Mouse (Mus musculus): ENCODE results near the gene Flot1. TPM values are rescaled to one million over a fixed set of nuclear protein-coding genes. Genes with fewer than 3 reads are reported as not detected.

Gene Flot1
- polyA plus RNA-seq, 1 experiment from 2014 or later: 50.0 TPM

DNA sequence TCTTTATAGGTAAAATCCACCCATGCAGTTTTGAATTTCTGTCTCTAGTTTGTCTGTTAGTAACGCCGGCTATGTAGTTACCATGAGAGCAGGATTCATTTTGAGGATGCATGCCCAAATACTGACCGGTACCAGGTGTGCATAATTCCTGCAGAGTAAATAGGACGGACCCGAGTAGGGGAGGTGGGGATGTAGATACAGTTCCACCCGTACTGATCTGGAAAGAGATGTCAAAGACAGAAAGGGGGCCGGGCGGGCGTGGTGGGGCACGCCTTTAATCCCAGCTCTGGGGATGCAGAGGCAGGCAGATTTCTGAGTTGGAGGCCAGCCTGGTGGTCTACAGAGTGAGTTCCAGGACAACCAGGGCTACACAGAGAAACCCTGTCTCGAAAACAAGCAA, 19.0 kb downstream of the Flot1 start:
- peak overlapping the region; percentile 67; the same call in 1 of the 2 replicates for H3K27ac ChIP-seq (ENCODE audit: low read depth, low read length)
- DNase-seq (ENCODE audit: low spot score): no peak
- 14% methylated on average over 11 of the region's 11 CpGs for WGBS
- H3K9me3 ChIP-seq (ENCODE audit: control insufficient read depth, low read length): no peaks in the 10 kb centered on the region
- peak overlapping the region; percentile 51 for H3K4me2 ChIP-seq (replicated peaks; ENCODE audit: low read depth, low read length)
- peaks cover 8% of the 10 kb centered on the region; the same call in 1 of the 2 replicates for H3K36me3 ChIP-seq (ENCODE audit: control insufficient read depth, insufficient read depth, low read length)
- peak overlapping the region; percentile 63 for H3K4me3 ChIP-seq (ENCODE audit: low read depth, low read length)
- ATAC-seq (ENCODE audit: low FRiP score): no peak
- no peaks in the 10 kb centered on the region for H3K27me3 ChIP-seq (ENCODE audit: control insufficient read depth, insufficient read depth, low read length)
- H3K9ac ChIP-seq (ENCODE audit: low read depth, low read length): peak overlapping the region; percentile 64
- 0 out of 2 replicates have a peak, but pooled peaks cover 3% of the 10 kb centered on the region for H3K4me1 ChIP-seq (replicated peaks; ENCODE audit: control insufficient read depth, insufficient read depth, low read length)

DNA sequence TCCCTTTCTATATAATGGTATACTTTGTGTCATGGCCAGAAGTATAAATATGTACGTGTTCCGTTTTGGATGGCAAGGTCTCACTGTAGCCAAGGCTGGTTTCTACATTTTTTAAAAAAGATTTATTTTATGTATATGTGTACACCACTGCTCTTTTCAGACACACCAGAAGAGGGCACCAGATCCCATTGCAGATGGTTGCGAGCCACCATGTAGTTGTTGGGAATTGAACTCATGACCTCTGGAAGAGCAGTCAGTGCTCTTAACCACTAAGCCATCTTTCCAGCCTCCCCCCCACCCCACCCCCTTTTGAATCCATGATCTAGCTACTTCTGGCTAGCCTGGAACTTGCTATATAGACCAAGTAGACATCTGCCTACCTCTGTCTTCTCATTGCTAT, 20.5 kb downstream of the Flot1 start:
- ATAC-seq (ENCODE audit: low FRiP score) (no peak), DNase-seq (ENCODE audit: low spot score) (no peak)
- peaks cover 17% of the 10 kb centered on the region; the same call in 1 of the 2 replicates for H3K36me3 ChIP-seq (ENCODE audit: control insufficient read depth, insufficient read depth, low read length)
- H3K27me3 ChIP-seq (ENCODE audit: control insufficient read depth, insufficient read depth, low read length): no peaks in the 10 kb centered on the region
- H3K4me3 ChIP-seq (ENCODE audit: low read depth, low read length): no peak overlapping the region
- 94% methylated on average over 3 of the region's 3 CpGs for WGBS
- no peaks in the 10 kb centered on the region for H3K9me3 ChIP-seq (ENCODE audit: control insufficient read depth, low read length)
- H3K4me1 ChIP-seq (replicated peaks; ENCODE audit: control insufficient read depth, insufficient read depth, low read length): 0 out of 2 replicates have a peak, but pooled peaks cover 3% of the 10 kb centered on the region
- H3K27ac ChIP-seq (ENCODE audit: low read depth, low read length): no peak overlapping the region
- H3K9ac ChIP-seq (ENCODE audit: low read depth, low read length): no peak overlapping the region
- no peak overlapping the region for H3K4me2 ChIP-seq (replicated peaks; ENCODE audit: low read depth, low read length)

DNA sequence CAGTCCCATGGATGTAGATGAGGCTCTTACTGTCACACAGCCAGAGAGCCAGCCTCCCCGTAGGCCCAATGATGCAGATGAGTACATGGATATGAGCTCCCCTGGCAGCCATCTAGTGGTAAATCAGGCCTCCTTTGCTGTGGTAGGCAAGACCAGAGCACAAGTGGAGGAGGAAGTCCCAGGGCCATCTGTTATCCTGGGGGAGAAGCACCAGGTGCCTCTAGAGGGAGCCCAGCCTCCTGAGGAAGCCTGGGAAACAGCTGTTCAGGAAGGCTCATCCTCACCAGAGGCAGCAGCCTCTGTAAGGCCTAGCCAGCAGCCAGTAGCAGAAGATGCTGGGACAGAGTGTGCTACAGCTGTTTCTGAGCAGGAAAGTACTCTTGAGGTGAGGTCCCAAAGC, 25.1 kb downstream of the Flot1 start:
- 56% methylated on average over 1 of the region's 1 CpGs for WGBS
- no peak for DNase-seq (ENCODE audit: low spot score)
- Histone ChIP-seq H3K27ac (ENCODE audit: low read depth, low read length) (no peak overlapping the region), H3K27me3 (ENCODE audit: control insufficient read depth, insufficient read depth, low read length) (no peaks in the 10 kb centered on the region), H3K4me2 (replicated peaks; ENCODE audit: low read depth, low read length) (no peak overlapping the region), H3K4me3 (ENCODE audit: low read depth, low read length) (no peak overlapping the region), H3K9me3 (ENCODE audit: control insufficient read depth, low read length) (no peaks in the 10 kb centered on the region), H3K4me1 (replicated peaks; ENCODE audit: control insufficient read depth, insufficient read depth, low read length) (no peaks in the 10 kb centered on the region), H3K36me3 (ENCODE audit: control insufficient read depth, insufficient read depth, low read length) (peaks cover 22% of the 10 kb centered on the region; the same call in 1 of the 2 replicates), H3K9ac (ENCODE audit: low read depth, low read length) (no peak overlapping the region)
- no peak for ATAC-seq (ENCODE audit: low FRiP score)

DNA sequence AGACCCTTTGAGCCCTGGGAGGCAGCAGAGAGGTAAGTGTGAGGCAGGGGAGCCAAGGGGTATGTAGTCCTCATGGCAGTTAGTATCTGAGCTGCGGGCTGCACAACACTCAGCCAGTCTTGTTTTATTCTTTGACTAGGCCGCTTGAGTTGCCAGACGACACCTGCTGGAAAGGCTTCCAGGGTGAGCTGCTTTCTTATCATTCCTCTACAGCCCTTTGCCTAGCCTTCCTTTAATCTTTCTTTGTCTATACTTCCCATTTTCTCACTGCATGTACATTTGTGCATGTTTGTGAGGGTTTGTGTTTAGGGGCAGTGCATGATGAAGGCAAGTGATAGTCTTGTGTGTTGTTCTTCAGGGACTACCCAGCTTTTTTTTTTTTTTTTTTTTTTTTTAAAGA, 27.9 kb downstream of the Flot1 start:
- peaks cover 14% of the 10 kb centered on the region; the same call in 1 of the 2 replicates for H3K36me3 ChIP-seq (ENCODE audit: control insufficient read depth, insufficient read depth, low read length)
- no peaks in the 10 kb centered on the region for H3K27me3 ChIP-seq (ENCODE audit: control insufficient read depth, insufficient read depth, low read length)
- no peaks in the 10 kb centered on the region for H3K9me3 ChIP-seq (ENCODE audit: control insufficient read depth, low read length)
- no peak overlapping the region for H3K9ac ChIP-seq (ENCODE audit: low read depth, low read length)
- no peak overlapping the region for H3K27ac ChIP-seq (ENCODE audit: low read depth, low read length)
- ATAC-seq (ENCODE audit: low FRiP score) (no peak), DNase-seq (ENCODE audit: low spot score) (no peak)
- H3K4me1 ChIP-seq (replicated peaks; ENCODE audit: control insufficient read depth, insufficient read depth, low read length): no peaks in the 10 kb centered on the region
- no peak overlapping the region for H3K4me2 ChIP-seq (replicated peaks; ENCODE audit: low read depth, low read length)
- no peak overlapping the region for H3K4me3 ChIP-seq (ENCODE audit: low read depth, low read length)
- 88% methylated on average over 3 of the region's 3 CpGs for WGBS

DNA sequence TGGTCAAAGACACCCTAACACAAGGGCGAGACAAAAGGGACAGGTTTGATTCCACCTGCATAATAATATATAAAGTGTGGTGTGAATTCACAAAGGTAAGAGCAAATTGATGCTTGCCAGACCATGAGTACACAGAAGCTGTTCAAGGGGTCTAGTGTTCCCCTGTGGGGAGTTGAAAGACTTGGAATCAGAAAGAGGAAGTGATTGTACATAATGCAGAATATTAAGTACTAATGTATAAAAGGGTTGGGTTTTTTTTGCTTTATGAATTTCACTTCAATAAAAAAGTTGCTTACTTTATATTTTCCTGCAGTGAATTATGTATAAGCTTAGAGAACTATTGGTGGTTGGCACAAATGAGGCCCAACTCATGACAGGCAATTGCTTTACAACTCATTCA, 36.3 kb downstream of the Flot1 start:
- no peak for DNase-seq (ENCODE audit: low spot score)
- Histone ChIP-seq H3K27ac (ENCODE audit: low read depth, low read length) (no peak overlapping the region), H3K36me3 (ENCODE audit: control insufficient read depth, insufficient read depth, low read length) (0 out of 2 replicates have a peak, but pooled peaks cover 3% of the 10 kb centered on the region), H3K27me3 (ENCODE audit: control insufficient read depth, insufficient read depth, low read length) (no peaks in the 10 kb centered on the region), H3K9me3 (ENCODE audit: control insufficient read depth, low read length) (no peaks in the 10 kb centered on the region), H3K4me2 (replicated peaks; ENCODE audit: low read depth, low read length) (no peak overlapping the region), H3K4me3 (ENCODE audit: low read depth, low read length) (no peak overlapping the region), H3K4me1 (replicated peaks; ENCODE audit: control insufficient read depth, insufficient read depth, low read length) (no peaks in the 10 kb centered on the region), H3K9ac (ENCODE audit: low read depth, low read length) (no peak overlapping the region)
- ATAC-seq (ENCODE audit: low FRiP score): no peak
- 87% methylated on average over 1 of the region's 1 CpGs for WGBS

DNA sequence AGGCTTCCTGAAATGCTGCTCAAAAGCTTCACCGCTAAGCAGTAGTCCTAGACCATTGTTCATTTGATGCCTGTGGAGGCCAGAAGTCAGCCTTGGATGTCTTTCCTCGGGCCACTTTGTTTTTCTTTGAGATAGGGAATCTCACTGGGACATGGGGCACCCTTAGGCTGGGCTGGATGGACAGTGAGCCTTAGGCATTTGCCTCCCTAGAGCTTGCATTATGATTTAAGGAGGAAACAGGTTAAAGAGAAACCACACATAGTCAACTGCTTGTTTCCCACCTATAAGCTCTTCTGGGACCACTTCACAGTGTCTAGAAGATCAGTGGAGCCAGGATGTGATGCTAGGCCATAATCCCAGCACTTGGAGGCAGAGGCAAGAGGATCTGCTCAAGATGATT, 36.8 kb downstream of the Flot1 start:
- no peaks in the 10 kb centered on the region for H3K27me3 ChIP-seq (ENCODE audit: control insufficient read depth, insufficient read depth, low read length)
- 58% methylated on average over 2 of the region's 2 CpGs for WGBS
- DNase-seq (ENCODE audit: low spot score): no peak
- 0 out of 2 replicates have a peak, but pooled peaks cover 3% of the 10 kb centered on the region for H3K36me3 ChIP-seq (ENCODE audit: control insufficient read depth, insufficient read depth, low read length)
- no peak overlapping the region for H3K9ac ChIP-seq (ENCODE audit: low read depth, low read length)
- no peak overlapping the region for H3K4me3 ChIP-seq (ENCODE audit: low read depth, low read length)
- H3K4me1 ChIP-seq (replicated peaks; ENCODE audit: control insufficient read depth, insufficient read depth, low read length): no peaks in the 10 kb centered on the region
- H3K9me3 ChIP-seq (ENCODE audit: control insufficient read depth, low read length): no peaks in the 10 kb centered on the region
- ATAC-seq (ENCODE audit: low FRiP score): no peak
- no peak overlapping the region for H3K27ac ChIP-seq (ENCODE audit: low read depth, low read length)
- no peak overlapping the region for H3K4me2 ChIP-seq (replicated peaks; ENCODE audit: low read depth, low read length)

DNA sequence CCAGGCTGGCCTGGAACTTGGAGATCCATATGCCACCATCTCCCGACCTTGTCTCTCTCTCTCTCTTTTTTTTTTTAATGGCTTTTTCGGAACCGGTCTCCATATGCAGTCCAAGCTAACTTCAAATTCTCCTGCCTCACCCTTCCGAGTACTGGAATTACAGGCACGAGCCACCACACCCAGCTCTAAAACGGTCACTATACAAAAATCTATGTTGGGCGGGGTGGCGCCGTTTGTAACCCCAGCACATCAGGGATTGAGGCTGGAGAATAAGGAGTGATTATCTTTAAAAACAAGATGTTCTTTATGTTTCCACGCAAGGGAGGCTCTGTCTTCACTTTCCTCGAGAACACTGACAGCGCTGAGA, 37.8 kb downstream of the Flot1 start:
- H3K9me3 ChIP-seq (ENCODE audit: control insufficient read depth, low read length): no peaks in the 10 kb centered on the region
- peak overlapping the region; percentile 79 for H3K9ac ChIP-seq (ENCODE audit: low read depth, low read length)
- H3K4me2 ChIP-seq (replicated peaks; ENCODE audit: low read depth, low read length): peak overlapping the region; percentile 64
- no peak for DNase-seq (ENCODE audit: low spot score)
- no peaks in the 10 kb centered on the region for H3K4me1 ChIP-seq (replicated peaks; ENCODE audit: control insufficient read depth, insufficient read depth, low read length)
- no peak for ATAC-seq (ENCODE audit: low FRiP score)
- WGBS: 4% methylated on average over 12 of the region's 12 CpGs
- peak overlapping the region; percentile 86 for H3K27ac ChIP-seq (ENCODE audit: low read depth, low read length)
- H3K36me3 ChIP-seq (ENCODE audit: control insufficient read depth, insufficient read depth, low read length): 0 out of 2 replicates have a peak, but pooled peaks cover 3% of the 10 kb centered on the region
- peak overlapping the region; percentile 63 for H3K4me3 ChIP-seq (ENCODE audit: low read depth, low read length)
- no peaks in the 10 kb centered on the region for H3K27me3 ChIP-seq (ENCODE audit: control insufficient read depth, insufficient read depth, low read length)

DNA sequence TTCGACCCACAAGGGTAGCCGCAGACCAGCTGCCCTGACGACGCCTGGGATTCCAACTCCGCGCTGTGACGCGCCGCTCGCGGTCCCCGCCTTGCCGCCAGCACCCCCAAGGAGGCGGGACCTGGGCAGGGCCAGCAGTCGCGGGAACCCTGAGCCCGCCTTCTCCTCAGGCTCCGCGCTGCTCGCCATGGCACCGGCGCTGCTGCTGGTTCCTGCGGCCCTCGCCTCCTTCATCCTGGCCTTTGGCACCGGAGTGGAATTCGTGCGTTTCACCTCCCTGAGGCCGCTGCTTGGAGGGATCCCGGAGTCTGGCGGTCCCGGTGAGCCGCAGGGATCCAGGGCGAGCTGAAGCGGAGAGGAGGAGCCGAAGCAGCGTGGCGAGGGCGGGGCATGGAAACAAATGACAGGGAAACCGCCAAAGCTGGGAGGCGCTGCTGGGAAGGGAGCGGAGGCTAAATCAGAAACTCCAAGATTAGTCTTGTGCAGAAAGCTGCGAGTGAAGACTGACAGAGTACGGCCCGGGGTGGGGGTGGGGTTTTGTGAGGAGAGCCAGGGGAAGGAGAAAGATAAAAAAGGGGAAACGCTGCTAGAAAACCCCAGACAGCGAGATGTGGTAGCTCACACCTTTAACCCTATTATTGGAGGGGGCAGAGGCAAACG, 38.3 kb downstream of the Flot1 start, which contains the start of gene Nrm:
TSS of gene Nrm (plus strand) at position 121 of the 660 bp plus-strand sequence.
- Histone ChIP-seq H3K27me3 (ENCODE audit: control insufficient read depth, insufficient read depth, low read length) (no peaks in the 10 kb centered on the region), H3K9ac (ENCODE audit: low read depth, low read length) (peak within 1 kb of the TSS; percentile 79), H3K4me1 (replicated peaks; ENCODE audit: control insufficient read depth, insufficient read depth, low read length) (no peaks in the 10 kb centered on the region), H3K9me3 (ENCODE audit: control insufficient read depth, low read length) (no peaks in the 10 kb centered on the region), H3K4me3 (ENCODE audit: low read depth, low read length) (peak within 1 kb of the TSS; percentile 63), H3K4me2 (replicated peaks; ENCODE audit: low read depth, low read length) (peak within 1 kb of the TSS; percentile 64), H3K36me3 (ENCODE audit: control insufficient read depth, insufficient read depth, low read length) (0 out of 2 replicates have a peak, but pooled peaks cover 3% of the 10 kb centered on the region), H3K27ac (ENCODE audit: low read depth, low read length) (peak within 1 kb of the TSS; percentile 86)
- ATAC-seq (ENCODE audit: low FRiP score): peak; percentile 87
- WGBS: under 1% methylated on average over 47 of the region's 47 CpGs
- peak; percentile 90 for DNase-seq (ENCODE audit: low spot score)

DNA sequence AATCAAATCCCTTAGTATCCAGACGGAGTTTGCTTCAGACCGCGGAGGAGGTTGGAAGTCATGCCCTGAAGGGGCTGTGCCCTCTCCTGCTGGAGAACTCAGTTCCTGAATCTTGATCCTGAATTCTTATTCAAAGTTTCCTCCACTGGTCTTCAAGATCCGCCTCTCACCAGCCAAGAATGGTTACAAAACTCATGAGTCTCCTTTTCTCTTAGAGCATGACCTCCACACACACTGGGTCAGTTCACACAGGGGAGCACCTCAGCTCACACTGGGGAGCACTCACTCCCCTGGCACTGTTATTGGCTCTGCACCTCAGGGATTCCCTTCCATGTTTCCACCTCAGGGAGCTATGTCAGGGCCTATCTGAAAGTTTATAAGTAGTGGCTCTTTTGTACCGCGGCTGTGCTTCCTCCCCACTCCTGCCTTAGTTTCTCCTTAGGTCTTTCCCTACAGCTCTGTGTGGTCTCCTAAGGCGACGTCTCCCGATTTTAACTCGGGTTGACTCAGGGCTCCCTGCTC, 41.9 kb downstream of the Flot1 start:
- H3K4me1 ChIP-seq (replicated peaks; ENCODE audit: control insufficient read depth, insufficient read depth, low read length): peaks cover 8% of the 10 kb centered on the region
- peak overlapping the region; percentile 54 for H3K4me3 ChIP-seq (ENCODE audit: low read depth, low read length)
- DNase-seq (ENCODE audit: low spot score): no peak

More for the DNA sequence above, 41.9 kb downstream of the Flot1 start:
- peak overlapping the region; percentile 87 for H3K9ac ChIP-seq (ENCODE audit: low read depth, low read length)
- WGBS: 25% methylated on average over 10 of the region's 10 CpGs
- peak overlapping the region; percentile 99 for H3K27ac ChIP-seq (ENCODE audit: low read depth, low read length)
- H3K9me3 ChIP-seq (ENCODE audit: control insufficient read depth, low read length): no peaks in the 10 kb centered on the region
- ATAC-seq (ENCODE audit: low FRiP score): no peak
- H3K36me3 ChIP-seq (ENCODE audit: control insufficient read depth, insufficient read depth, low read length): no peaks in the 10 kb centered on the region; the same call in 1 of the 2 replicates
- peak overlapping the region; percentile 98 for H3K4me2 ChIP-seq (replicated peaks; ENCODE audit: low read depth, low read length)
- H3K27me3 ChIP-seq (ENCODE audit: control insufficient read depth, insufficient read depth, low read length): no peaks in the 10 kb centered on the region
